ENCODE assay signal across 23 mouse cellular contexts in genomic region chr13:44982799-44983198, GRCm38 (mm10). TPM values are rescaled to one million over a fixed set of nuclear protein-coding genes. Genes with fewer than 3 reads are reported as not detected.
DNase-seq lines count a peak whose midpoint lies in the region; ATAC-seq and TF ChIP-seq lines count a peak whose summit lies in the region.
"Had no signal": no experiment of that assay in that cellular context is flagged by ENCODE, and none has a peak within 500 bp of the region (broad histone marks: within the 10 kb centered on the region; RNA-seq: fewer than 3 reads in every experiment).

No protein-coding gene starts in this region.

- no peak; the same call in 1 of the 2 replicates for TF ChIP-seq POLR2A in bone marrow, adult 2 months (IDR thresholded peaks at IDR 0.05; ENCODE audit: borderline replicate concordance, control insufficient read depth, low read depth, low read length)
- TF ChIP-seq POLR2A in kidney, adult 2 months (IDR thresholded peaks at IDR 0.05; ENCODE audit: low read depth, low read length): no peak

- peak overlapping the region; percentile 13; the same call in 1 of the 2 replicates for H3K4me2 ChIP-seq in liver, embryonic 11.5 days
- no peak overlapping the region for H3K4me2 ChIP-seq in intestine, embryonic 15.5 days (replicated peaks)
- H3K4me2 ChIP-seq: embryonic facial prominence, embryonic 12.5 days; forebrain, embryonic 15.5 days; heart, embryonic 12.5 days; hindbrain, embryonic 13.5 days had no signal

- H3K36me3 ChIP-seq in liver, embryonic 11.5 days (ENCODE audit: control insufficient read depth, insufficient read depth, low read length): no peaks in the 10 kb centered on the region
- H3K36me3 ChIP-seq in megakaryocyte, embryonic 14.5 days (replicated peaks; ENCODE audit: low read length): peaks cover 44% of the 10 kb centered on the region
- H3K36me3 ChIP-seq in intestine, embryonic 15.5 days: no peaks in the 10 kb centered on the region
- H3K36me3 ChIP-seq in kidney, adult 2 months (ENCODE audit: control insufficient read depth, insufficient read depth, low read length): no peaks in the 10 kb centered on the region; the same call in 1 of the 2 replicates
- H3K36me3 ChIP-seq: forebrain, embryonic 15.5 days had no signal

- H3K27ac ChIP-seq in bone marrow, adult 2 months (ENCODE audit: control insufficient read depth, insufficient read depth, low read depth, low read length, poor library complexity): peak overlapping the region; percentile 35
- H3K27ac ChIP-seq in liver, embryonic 11.5 days (ENCODE audit: low read depth, low read length): no peak overlapping the region
- no peak overlapping the region for H3K27ac ChIP-seq in intestine, embryonic 15.5 days
- no peak overlapping the region for H3K27ac ChIP-seq in layer of hippocampus, adult 2 months
- H3K27ac ChIP-seq in kidney, adult 2 months (ENCODE audit: insufficient read depth, low read depth, low read length): no peak overlapping the region
- H3K27ac ChIP-seq: embryonic facial prominence, embryonic 12.5 days; forebrain, embryonic 15.5 days; heart, adult 2 months; hindbrain, embryonic 13.5 days had no signal

- peak overlapping the region; percentile 53 for H3K4me3 ChIP-seq in bone marrow, adult 2 months (replicated peaks; ENCODE audit: control insufficient read depth, low read depth, low read length)
- no peak overlapping the region for H3K4me3 ChIP-seq in liver, embryonic 11.5 days (ENCODE audit: low read depth, low read length)
- H3K4me3 ChIP-seq in megakaryocyte, embryonic 14.5 days (replicated peaks): peak overlapping the region; percentile 90
- H3K4me3 ChIP-seq in intestine, embryonic 15.5 days (replicated peaks): no peak overlapping the region
- no peak overlapping the region for H3K4me3 ChIP-seq in layer of hippocampus, adult 2 months
- no peak overlapping the region for H3K4me3 ChIP-seq in kidney, adult 2 months (ENCODE audit: insufficient read depth, low read depth, low read length)
- H3K4me3 ChIP-seq: embryonic facial prominence, embryonic 12.5 days; forebrain, embryonic 15.5 days; heart, adult 2 months; heart, embryonic 12.5 days; hindbrain, embryonic 13.5 days had no signal

- H3K4me1 ChIP-seq in bone marrow, adult 2 months (ENCODE audit: control insufficient read depth, insufficient read depth, low read length): no peaks in the 10 kb centered on the region; the same call in 1 of the 2 replicates
- 0 out of 2 replicates have a peak, but pooled peaks cover 5% of the 10 kb centered on the region for H3K4me1 ChIP-seq in liver, embryonic 11.5 days (replicated peaks; ENCODE audit: control insufficient read depth, insufficient read depth, low read length)
- peaks cover 95% of the 10 kb centered on the region for H3K4me1 ChIP-seq in megakaryocyte, embryonic 14.5 days
- H3K4me1 ChIP-seq in intestine, embryonic 15.5 days (replicated peaks): no peaks in the 10 kb centered on the region
- peaks cover 2% of the 10 kb centered on the region; the same call in 1 of the 2 replicates for H3K4me1 ChIP-seq in kidney, adult 2 months (ENCODE audit: control insufficient read depth, insufficient read depth, low read length)
- H3K4me1 ChIP-seq: forebrain, embryonic 15.5 days; heart, embryonic 12.5 days; hindbrain, embryonic 13.5 days had no signal

- 8% methylated on average over 7 of the region's 7 CpGs for WGBS in bone marrow, adult 2 months
- 57% methylated on average over 7 of the region's 7 CpGs for WGBS in liver, embryonic 11.5 days
- WGBS in intestine, embryonic 15.5 days: 84% methylated on average over 7 of the region's 7 CpGs
- 86% methylated on average over 7 of the region's 7 CpGs for WGBS in kidney, adult 2 months

- no peak overlapping the region for H3K9ac ChIP-seq in liver, embryonic 11.5 days (ENCODE audit: low read depth, low read length)
- H3K9ac ChIP-seq in intestine, embryonic 15.5 days: no peak overlapping the region
- H3K9ac ChIP-seq: embryonic facial prominence, embryonic 12.5 days; forebrain, embryonic 15.5 days; heart, embryonic 12.5 days; hindbrain, embryonic 13.5 days had no signal

- no peaks in the 10 kb centered on the region for H3K27me3 ChIP-seq in liver, embryonic 11.5 days (replicated peaks; ENCODE audit: control insufficient read depth, insufficient read depth, low read length)
- H3K27me3 ChIP-seq in megakaryocyte, embryonic 14.5 days (replicated peaks): no peaks in the 10 kb centered on the region
- H3K27me3 ChIP-seq in intestine, embryonic 15.5 days (replicated peaks): no peaks in the 10 kb centered on the region
- no peaks in the 10 kb centered on the region for H3K27me3 ChIP-seq in kidney, adult 2 months (replicated peaks; ENCODE audit: control insufficient read depth, insufficient read depth, low read length)
- H3K27me3 ChIP-seq: embryonic facial prominence, embryonic 12.5 days; forebrain, embryonic 15.5 days; heart, embryonic 12.5 days; hindbrain, embryonic 13.5 days had no signal

- no peaks in the 10 kb centered on the region for H3K9me3 ChIP-seq in liver, embryonic 11.5 days (ENCODE audit: control insufficient read depth, low read length)
- no peaks in the 10 kb centered on the region for H3K9me3 ChIP-seq in megakaryocyte, embryonic 14.5 days
- no peaks in the 10 kb centered on the region for H3K9me3 ChIP-seq in intestine, embryonic 15.5 days
- H3K9me3 ChIP-seq: embryonic facial prominence, embryonic 12.5 days; forebrain, embryonic 15.5 days; G1E; heart, embryonic 12.5 days; hindbrain, embryonic 13.5 days had no signal

- no peak for TF ChIP-seq CTCF in bone marrow, adult 2 months (IDR thresholded peaks at IDR 0.05; ENCODE audit: control insufficient read depth, insufficient read depth, low read length)
- TF ChIP-seq CTCF in layer of hippocampus, adult 2 months (conservative IDR thresholded peaks at IDR 0.05): no peak
- no peak for TF ChIP-seq CTCF in kidney, adult 2 months (conservative IDR thresholded peaks at IDR 0.05; ENCODE audit: insufficient read depth, insufficient read length, low read depth, low read length)

- DNase-seq in 416B (ENCODE audit: low read depth): peak; percentile 97
- DNase-seq in liver, embryonic 11.5 days (ENCODE audit: low spot score): no peak
- no peak for DNase-seq in lung, postnatal 4 days
- no peak for DNase-seq in layer of hippocampus, adult 2 months (ENCODE audit: low spot score in 2 of 2)
- no peak for DNase-seq in kidney, adult 2 months
- DNase-seq: adrenal gland, adult 8-10 months; adrenal gland, postnatal 36 days; B cell, adult 2 months; cerebellum, adult 11 months; cerebellum, adult 8-10 months; cerebellum, postnatal 14 days; gastrocnemius, postnatal 36 days; heart, adult 2 months; heart, postnatal 4 days had no signal

- no peak for ATAC-seq in liver, embryonic 11.5 days (replicated peaks; ENCODE audit: low FRiP score)
- ATAC-seq in intestine, embryonic 15.5 days: no peak
- ATAC-seq: CD4-positive, CD25-positive, alpha-beta regulatory T cell, adult 4 months; forebrain, embryonic 15.5 days had no signal

RNA-seq across cellular contexts. Expression of gene Dtnbp1, which starts 19.1 kb away (rescaled TPM):
- 12.3 and 27.6 TPM in 2 replicates for polyA plus RNA-seq in bone marrow, adult 2 months (2011; ENCODE audit: insufficient read depth, insufficient read length, low replicate concordance, missing spikeins)
- 41.5 and 42.3 TPM in 2 replicates for polyA plus RNA-seq in liver, embryonic 11.5 days (2014; fragmentation: Nextera tagmentation; extraction: Ambion mirVana)
- polyA plus RNA-seq in megakaryocyte, embryonic 14.5 days (2012; ENCODE audit: insufficient read depth, low replicate concordance): 36.9 and 63.7 TPM in 2 replicates
- polyA plus RNA-seq in intestine, embryonic 15.5 days (2015; fragmentation: Nextera tagmentation; extraction: Ambion mirVana): 62.0 and 63.8 TPM in 2 replicates
- total RNA-seq in layer of hippocampus, adult 2 months (2021): 10 to 100 TPM; 71.7 to 80.3 TPM
- 142 and 149 TPM in 2 replicates for polyA plus RNA-seq in kidney, adult 2 months (2012; rRNA removed)

Comparison
In these comparisons a context has a peak if more than half of its experiments do, and no peak if none do; other contexts are left out.
1. H3K4me3 ChIP-seq: peak in bone marrow, adult 2 months (single experiment) and megakaryocyte, embryonic 14.5 days (single experiment); none in liver, embryonic 11.5 days (single experiment), intestine, embryonic 15.5 days (single experiment), layer of hippocampus, adult 2 months (single experiment) and kidney, adult 2 months (single experiment).